Mouse (Mus musculus) adrenal gland, postnatal 25 days (tissue): ENCODE data around the gene Vti1a. TPM values are rescaled to one million over a fixed set of nuclear protein-coding genes. Genes with fewer than 3 reads are reported as not detected.

Experiments
- DNase-seq: peaks from one replicate; pipeline ENCODE4 v3.0.0; 2021; ENCODE audit warnings: mixed read lengths
- total RNA-seq: library from RNA; stranded (reverse); gene quantifications from 2 replicates; pipeline ENCODE4 v1.2.3, GENCODE M21; 2021

The Vti1a gene
- total RNA-seq, 1 experiment from 2014 or later: 38.4 TPM

DNA sequence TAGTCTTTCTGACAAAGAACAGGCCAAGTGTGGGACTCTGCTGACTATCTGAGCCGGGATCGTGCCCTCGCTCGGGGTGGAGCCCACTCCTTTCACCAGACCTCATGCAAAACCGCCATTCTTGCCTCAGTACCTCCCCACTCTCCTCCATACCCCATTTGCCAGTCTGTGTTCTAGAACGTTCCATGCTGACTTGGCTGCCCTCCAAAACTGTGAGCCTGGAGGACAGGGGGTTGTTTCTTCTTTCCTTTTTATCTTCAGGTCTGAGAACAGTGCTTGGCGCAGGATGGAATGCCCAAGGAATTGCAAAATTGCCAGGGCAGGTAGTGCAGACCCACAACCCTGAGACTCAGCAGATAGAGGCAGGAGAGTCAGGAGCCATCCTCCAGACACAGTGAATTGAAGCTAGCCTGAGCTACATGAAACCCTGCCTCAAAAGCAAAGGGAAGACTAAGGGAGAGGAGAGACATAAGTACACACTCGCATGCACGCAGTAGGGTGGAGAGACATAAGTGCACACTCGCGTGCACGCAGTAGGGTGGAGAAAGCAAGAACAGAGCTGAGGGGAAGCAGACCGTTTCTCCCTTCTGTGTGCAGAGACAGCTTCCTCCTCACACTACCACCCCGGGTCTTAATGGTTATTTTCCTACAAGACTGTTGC is 246.5 kb downstream of the Vti1a start:
- DNase-seq: no peak

DNA sequence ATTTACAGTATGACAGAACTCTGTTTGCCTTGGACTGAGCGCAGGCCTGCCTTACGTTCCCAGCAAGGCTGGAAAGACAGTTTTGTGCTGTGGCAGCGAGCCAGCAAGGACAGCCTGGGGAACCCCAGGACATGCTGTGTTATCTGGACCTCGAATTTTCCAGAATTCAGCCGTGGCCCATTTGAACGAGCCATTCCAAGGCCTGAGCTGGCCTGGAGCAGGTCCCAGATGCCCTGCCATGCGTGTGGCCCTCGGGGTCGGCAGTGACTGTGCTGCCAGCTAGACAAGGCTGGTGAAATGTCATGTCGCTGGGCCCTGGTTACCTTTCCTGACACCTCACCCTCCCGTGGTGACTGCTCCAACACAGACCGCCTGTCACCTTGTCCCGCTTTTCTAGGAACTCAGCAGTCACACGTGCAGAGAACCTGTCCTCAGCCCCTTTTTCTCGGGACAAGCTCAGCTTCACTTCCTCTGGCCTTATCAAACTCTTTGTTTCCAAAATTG is 247.1 kb downstream of the Vti1a start:
- DNase-seq: peak; percentile 81

DNA sequence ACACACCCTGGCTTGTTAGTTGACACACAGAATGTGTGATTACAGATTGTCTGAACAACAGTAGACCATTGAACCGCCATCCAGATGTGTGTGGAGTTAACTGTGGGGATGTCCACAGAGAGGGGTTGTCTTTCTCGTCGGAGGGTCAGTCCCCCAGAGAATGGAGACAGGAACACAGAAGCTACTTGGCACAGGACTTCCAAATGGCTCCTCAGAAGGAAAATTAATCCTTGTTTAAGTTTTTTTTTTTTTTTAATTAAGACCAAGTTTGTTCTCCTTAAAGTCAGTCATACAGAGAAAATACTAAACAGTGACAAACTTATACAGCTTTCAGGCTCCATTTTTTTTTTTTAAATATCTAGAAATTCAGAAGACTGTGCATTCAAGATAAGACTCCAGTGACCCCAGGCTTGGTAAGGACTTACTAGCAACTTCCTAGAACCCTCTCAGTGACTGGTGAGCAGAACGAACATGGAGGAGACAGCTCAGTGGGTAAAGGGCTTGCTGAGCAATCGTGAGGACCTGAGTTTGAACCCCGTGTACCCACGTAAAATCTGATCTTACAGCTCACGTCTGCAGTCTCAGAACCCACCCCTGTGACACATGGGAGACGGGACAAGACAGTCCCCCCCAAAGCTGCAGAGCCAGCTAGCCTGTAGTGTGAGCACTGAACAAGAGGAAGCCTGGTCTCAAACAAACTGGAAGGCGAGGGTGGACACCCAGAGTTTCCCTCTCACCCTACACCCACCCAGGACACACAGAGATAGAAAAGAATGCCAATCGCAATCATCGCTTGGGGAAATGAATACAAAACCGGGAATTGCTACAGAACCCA is 248.2 kb downstream of the Vti1a start:
- DNase-seq: no peak

DNA sequence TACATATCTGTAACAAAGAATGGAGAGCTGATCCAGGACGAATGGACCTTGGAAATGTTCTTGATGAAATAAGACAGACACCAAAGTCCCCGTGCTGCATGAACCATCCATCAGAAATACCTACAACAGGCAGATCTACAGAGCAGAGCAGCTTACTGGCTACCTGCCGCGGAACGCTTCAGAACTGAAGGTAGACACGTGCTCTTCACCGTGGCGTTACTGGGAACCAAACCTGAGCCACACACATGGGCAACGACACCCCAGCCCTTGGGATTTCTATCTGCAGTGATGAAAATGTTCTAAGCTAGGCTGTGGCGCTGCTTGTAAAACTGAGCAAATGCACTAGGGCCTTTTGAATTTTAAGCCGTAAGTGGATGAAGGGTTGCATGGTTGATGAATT is 249.0 kb downstream of the Vti1a start:
- no peak for DNase-seq

DNA sequence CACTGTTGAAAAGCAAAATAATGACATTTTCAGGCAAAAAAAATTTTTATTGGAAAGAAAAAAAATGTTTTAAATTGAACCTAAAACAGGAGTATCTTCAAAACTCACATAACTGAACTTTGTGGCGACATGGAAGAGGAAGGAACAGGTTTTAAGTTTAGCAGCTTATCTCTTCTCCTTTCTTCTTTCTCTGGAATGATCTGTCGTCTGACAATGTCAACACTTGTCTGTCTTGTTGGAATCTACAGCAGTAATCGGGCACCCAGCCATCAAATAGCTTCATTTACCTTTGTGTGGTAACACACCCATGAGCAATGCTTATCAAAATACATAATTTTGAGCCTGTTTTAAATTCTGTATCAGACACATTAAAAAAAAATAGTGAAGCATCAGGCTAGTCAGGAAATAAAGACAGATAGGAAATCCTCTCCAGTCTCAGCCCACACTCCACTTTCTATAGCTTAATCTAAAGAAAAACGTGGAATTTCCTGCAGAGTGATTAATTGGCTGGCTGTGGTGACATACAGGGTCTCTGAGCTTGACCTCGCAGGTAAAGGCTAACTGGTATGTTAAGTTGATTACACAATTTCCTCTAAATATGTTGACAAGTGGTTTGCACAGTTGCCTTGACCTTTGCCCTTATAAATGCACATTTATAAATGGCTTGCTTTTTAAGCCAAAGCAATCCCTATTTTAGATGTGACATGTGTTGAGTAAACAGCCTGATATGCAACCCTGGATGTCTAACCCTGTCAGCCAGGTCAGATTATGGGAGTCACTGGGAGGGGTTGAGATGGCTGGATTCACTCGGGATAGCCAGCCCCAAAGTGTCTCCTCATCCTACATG is 249.7 kb downstream of the Vti1a start:
- no peak for DNase-seq

DNA sequence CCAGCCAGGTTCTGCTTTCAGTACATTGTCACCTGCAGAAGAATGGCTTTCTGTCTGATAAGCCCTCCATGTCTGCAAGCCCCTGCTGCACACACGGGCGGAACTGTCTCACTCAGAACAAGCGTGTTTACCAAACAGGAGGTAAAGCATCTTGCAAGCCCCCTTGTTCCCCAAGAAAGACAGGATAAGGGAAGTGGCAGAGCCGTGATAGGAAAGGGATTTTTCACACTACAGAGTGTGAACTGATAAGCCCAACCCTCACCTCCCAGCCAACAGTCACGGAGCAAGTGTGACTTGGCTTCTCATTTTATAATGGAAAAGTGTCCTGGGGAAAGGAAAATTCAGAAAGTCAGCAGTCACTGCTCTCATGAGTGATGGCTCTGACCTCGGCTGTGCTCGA is 253.0 kb downstream of the Vti1a start:
- DNase-seq: no peak

DNA sequence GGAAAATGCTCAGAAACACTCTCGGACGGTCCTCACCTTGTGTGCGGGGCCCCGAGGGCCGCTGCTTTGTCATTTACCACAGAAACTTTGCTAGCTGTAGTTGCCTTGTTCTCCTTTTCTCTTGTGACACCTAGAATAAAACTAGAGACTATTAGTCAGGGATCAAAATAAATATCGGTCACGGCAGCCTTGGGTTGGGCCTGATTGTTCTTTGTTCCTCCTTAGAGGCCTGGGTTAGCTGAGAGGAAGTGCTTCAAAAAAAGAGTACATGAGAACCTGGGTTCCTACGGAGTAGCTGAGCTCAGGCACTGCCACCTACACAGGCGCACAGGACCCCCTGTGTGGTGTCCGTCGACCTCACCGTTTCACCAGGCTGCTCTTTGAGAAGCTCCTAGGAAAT is 253.8 kb downstream of the Vti1a start:
- DNase-seq: no peak

DNA sequence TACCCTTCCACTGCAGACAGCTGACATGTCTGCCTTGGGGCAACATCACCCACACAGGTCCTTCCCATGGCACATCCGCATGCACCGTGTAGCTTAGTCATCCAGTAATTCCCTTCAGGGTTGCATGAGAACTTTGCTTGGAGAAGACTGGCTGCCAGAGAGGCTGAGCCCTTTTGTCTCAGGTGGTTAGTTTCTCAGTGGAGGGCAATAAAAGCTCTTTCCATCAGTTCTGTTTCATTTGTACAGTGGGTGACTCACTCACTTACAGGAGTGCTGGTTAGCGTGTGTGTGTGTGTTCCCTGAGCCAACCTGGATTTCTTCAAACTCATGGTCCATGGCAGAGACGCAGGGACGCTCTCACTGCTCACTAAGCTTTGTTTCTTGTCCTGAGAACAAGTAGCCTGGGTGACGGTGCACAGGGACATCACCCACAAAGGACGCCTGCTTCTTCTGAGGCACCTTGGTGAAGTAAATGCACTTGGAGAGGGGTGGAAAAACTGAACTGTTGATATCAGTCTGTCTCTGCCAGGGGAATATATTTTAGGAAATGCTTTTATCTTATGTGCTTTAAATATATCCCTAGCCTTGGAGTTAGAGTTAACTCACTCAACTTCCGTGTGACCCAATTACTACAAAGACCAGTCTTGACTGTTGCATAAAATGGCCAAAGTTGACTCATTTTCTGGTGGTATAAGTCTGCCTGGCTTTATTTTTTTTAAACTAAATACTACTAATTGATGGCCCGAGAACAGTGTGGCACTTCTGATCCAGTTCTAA is 254.6 kb downstream of the Vti1a start:
- no peak for DNase-seq

DNA sequence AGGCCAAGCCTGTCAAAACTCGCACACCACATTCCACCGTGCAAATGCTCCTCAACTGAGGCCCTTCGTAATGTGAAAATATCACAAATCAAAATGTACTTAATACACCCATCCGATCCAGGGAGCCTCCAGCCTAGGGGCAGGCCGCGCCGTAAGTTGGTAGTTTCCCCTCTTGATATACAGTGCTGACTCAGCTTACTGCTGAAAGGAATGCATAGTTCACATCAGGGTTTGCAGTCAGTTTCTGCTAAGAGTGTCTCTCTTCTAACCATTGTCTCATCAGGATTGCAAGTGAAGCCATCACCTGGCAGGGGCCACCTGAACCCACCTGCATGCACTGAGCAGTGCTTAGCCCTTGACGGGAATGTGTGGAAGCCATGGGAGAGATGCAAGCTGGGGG is 255.4 kb downstream of the Vti1a start:
- DNase-seq: no peak

DNA sequence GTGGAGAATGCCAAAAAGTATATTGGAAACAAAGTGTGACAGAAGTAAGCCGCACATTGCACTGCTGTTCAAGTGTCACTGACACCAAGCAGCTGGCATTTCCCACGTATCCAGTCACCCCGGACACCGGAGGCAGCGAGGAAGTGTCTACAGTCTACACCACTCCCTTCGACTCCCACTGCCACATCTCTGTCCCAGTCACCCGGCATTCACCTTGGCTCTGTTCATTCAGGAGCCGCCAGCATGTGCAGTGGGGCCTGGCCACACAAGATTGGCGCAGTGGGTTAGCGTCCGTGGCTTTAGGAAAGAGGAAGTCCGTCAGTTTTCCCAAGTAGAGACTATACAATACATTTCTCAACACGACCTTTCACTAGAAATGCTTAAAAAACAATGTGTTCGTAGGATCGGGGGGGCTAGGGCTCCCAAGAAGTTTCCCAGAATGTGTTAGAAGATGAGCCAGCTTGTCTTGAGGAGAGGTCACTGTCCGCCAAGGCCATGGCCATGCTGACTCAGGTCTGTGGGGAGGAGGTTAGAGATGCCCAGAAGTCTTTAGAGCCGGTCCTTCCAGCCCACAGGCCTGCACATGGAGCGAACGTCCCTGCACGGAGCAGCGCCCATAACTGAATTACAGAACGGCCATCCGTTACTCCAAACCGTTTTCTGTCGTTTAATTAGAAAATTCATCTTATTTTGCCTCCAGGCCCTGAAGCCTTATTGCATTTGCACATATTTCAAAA is 261.4 kb downstream of the Vti1a start:
- DNase-seq: no peak

DNA sequence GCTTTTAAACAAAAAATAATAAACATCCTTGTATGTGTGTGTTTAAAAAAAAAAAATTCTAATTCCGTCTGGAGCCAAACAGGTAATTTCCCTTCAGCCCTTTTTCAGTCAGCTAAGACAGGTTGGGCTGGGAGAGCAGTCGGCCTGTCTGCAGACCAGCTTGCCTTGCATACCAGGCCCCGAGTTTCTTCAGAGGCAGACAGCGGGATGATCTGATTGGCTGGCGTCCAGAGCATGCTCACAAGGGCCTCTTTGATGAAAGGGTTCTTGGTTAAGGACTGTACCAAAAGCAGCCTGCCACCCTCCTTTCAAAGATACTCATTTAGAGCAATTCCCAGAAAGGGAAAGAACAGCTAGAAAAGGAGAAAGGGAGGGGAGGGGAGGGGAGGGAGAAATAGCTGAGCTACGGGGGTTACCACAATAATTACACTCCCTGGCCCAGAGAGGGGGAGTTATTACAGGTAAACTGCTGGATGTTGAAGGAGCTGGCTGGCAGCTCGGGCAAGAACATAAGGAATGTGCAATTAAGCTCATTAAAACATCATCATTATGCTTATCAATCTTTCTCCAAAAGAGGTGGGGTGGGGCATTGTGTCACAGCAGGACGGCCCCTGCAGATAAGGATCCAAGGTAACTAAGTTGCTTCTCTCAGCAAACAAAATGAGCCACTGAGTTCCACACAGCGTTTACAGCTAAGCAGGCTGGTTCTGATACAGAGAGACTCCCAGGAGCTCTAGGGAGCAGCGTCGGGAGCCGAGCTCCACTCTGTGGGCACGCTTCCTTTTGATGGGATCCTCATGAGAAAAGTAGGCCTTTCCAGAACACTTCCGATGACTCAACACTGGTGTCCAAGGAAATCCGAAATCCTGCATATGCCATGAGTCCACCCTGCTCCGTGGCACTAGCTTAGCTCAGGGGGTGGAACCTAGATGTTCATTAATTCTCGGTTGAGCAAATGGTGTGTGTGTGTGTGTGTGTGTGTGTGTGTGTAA is 262.3 kb downstream of the Vti1a start:
- peak; percentile 59 for DNase-seq

DNA sequence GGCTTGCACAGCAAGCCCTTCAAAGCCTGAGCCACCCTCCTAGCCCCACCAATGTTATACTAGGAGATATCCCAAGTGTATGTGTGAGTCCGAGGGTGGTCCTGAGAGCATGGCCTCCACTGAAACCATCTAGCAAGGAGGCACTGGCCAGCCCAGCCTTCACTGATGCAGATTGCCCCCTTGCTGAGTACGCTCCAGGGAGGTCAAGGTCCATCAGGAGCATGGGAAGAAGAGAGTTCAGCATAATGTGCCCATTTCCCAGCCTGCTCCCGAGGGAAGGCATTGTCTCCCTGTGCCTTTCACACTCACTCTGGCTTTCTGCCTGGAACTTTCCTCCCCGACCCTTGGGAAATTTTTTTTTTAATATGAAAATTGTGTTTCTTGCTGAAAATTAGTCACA is 263.2 kb downstream of the Vti1a start:
- DNase-seq: no peak

DNA sequence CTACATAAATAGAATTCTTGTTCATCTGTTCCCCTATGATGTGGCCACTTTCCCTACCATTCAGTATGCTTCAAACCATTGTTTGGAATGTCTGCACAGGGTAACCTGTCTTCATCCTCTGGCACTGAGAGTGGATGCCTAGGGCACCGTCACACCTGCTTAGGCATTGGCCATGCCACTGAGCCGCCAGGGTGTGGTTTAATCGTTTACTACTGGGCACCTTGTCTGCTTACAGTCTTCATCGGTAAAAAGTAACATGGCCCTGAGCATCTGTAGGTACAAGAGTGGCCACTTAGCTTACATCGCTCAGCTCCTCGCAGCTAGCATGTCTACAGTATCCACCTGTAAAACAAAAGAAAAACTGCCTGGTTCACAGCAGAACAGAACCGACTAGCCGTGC is 264.1 kb downstream of the Vti1a start:
- DNase-seq: no peak

DNA sequence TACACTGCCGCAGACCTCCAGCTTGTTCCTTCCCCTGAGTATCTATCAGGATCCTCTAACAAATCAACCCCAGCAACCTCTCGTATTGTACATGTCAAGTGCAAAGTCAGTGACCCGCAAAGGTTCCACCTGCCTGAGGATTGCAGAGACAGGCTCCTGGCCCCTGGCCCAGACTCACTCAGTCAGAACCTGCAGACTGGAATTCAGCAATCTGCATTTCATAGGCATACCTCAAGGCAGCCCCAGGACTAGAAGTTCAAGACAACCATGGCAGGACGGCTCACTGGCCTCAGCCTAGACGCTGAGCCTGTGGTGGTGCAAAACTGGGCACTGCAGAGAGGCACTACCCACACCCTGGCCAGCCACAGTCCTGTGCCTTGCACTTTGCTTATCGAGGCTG is 264.6 kb downstream of the Vti1a start:
- DNase-seq: no peak

DNA sequence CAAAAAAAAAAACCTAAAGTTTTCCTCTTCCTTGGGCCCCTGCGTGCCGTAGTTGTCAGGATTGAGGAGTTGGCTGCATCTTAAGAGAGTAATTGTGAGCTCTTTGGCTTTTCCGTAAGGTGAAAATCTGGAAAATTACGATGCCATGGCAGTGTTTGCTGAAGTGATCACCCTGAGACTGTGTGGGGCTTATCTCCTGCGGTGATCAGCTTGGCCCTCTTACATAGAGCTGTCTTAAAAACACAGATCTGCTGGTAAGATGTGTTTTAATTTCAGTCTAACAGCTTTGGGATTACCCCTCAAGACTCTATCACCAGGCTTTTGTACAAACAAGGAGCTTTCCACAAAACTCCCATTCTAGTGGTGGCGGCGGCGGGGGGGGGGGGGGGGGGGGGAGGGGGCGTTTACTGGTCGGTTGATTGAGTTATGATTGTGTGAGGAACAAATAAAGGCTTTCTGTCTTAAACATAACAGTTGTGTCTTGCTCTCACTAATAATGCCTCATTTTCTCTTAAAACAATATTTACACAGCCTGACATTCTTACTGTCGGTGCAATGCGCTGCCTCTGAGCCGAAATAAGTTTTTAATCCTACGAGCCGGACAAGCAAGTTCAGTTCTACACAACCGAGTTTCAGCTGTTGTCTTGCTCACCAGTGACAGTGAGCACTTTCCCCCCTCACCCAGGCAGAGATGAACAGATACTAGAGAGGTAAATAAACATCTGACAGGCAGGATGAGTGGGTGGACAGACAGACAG is 267.0 kb downstream of the Vti1a start:
- DNase-seq: no peak

DNA sequence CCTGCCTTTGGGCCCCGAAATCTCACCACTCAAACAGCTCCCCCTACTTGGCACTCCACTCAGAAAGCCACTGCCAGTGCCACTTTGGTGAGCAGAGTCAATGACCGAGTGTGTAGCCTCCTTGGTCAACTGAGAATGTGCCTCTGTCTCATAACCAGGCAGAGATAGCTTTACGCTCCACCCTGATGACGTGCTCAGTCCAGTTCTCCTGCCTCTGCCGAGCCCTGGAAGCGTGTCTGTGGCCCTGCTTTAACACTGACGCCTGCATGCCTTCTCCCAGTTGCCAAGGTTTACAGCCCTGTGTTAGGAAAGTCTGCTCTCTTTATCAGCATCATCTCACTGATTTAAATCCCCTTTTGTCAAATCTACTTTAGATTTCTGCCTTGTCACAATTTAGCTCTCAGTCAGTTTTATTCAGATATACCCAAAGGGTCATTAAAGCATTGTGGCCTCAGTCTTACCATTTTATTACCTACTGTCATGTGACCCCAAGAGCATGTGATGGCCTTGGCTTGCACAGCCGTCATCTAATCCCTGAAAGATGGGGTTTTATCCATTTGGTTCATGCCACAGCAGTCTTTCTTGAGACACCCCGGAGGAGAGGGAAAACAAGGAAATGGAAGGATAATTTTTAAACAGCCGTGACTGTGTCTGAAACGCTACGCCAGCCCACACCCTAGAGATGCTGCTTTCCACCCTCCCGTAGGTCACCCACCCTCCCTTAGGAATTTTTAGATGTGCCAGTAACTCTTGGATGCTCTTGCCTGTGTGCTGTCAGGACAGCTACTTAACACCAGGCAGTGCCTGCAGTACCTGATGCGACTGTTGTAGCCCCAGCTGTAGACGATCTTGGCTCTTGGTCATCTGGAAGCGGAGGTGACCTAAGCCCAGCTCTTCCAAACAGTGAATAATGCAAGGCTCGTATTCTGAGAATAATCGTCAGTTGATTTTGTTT is 269.5 kb downstream of the Vti1a start:
- no peak for DNase-seq

DNA sequence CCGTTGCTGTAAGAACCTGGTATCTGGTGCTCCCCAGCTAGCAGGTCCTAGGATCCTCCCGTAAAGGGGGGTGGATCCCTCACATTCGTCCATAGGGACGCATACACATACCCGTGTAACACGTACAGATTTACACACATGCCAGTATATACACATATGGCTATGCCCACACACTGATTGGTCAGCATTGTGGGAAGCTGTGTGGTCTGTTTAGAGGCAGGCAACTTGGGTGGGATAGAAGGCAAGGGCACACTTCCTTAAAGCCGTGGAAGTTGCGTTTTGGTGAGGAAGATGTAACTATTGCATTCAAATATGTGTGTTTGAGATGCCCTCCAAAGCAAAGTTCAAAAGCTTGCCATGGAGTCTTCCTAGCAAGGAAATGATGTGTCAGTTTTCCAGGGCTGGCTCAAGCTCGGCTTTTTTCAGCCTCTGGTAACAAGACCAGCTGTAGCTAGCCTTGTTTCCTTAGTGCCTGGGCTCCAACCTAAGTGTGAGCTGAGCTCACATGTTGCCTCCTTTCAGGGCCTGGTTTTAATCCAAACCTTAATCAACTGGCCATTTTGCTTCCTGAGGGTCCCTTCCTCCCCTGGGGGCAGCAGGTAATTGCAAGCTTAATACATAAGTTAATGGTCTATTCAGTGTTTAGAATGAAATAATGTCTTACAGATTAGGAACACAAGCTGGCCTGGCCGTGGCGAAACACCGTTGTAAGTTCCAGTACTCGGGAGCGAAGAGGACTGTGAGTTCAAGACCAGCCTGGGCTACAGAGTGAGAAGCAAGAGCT is 271.7 kb downstream of the Vti1a start:
- DNase-seq: no peak
